Comparison of ENCODE assay signal across 18 mouse cellular contexts in genomic region chr10:43871458-43871857, GRCm38 (mm10). TPM values are rescaled to one million over a fixed set of nuclear protein-coding genes. Genes with fewer than 3 reads are reported as not detected.
A peak's percentile ranks its signal among the peaks of the same experiment; 100 is the strongest.
DNase-seq lines count a peak whose midpoint lies in the region; ATAC-seq and TF ChIP-seq lines count a peak whose summit lies in the region.
"Had no signal": no experiment of that assay in that cellular context is flagged by ENCODE, and none has a peak within 500 bp of the region (broad histone marks: within the 10 kb centered on the region; RNA-seq: fewer than 3 reads in every experiment).

No protein-coding gene starts in this region.

- no peaks in the 10 kb centered on the region for H3K27me3 ChIP-seq in MEL (ENCODE audit: control insufficient read depth in 1 of 2, insufficient read depth in 2 of 2, low read length in 2 of 2)
- H3K27me3 ChIP-seq in splenic B cell, adult 2 months (ENCODE audit: control insufficient read depth, insufficient read depth, low read length, poor library complexity, severe bottlenecking) = no peaks in the 10 kb centered on the region
- no peaks in the 10 kb centered on the region for H3K27me3 ChIP-seq in midbrain, embryonic 15.5 days (replicated peaks)
- H3K27me3 ChIP-seq: heart, embryonic 13.5 days; Patski had no signal

- no peaks in the 10 kb centered on the region for H3K79me2 ChIP-seq in MEL (ENCODE audit: control insufficient read depth, insufficient read depth, low read length, poor library complexity)

- no peak for TF ChIP-seq EP300 in MEL (IDR thresholded peaks at IDR 0.05; ENCODE audit: low read depth in 1 of 2, low read length in 2 of 2)

- TF ChIP-seq POLR2A in MEL (IDR thresholded peaks at IDR 0.05; ENCODE audit: control insufficient read depth in 1 of 2, insufficient read depth in 1 of 2, low read depth in 1 of 2, low read length in 2 of 2, poor library complexity in 1 of 2) = no peak

- H3K4me1 ChIP-seq in MEL (ENCODE audit: control insufficient read depth in 1 of 2, insufficient read depth in 2 of 2, low read length in 2 of 2) = no peaks in the 10 kb centered on the region
- H3K4me1 ChIP-seq in midbrain, embryonic 15.5 days = no peaks in the 10 kb centered on the region
- H3K4me1 ChIP-seq: heart, embryonic 10.5 days; heart, embryonic 13.5 days had no signal

- WGBS in midbrain, embryonic 15.5 days = 84% methylated on average over 1 of the region's 1 CpGs

- DNase-seq in 416B (ENCODE audit: low read depth) = peak; percentile 75
- peak; percentile 36 for DNase-seq in MEL (ENCODE audit: low read depth, low spot score)
- DNase-seq in splenic B cell, adult 2 months (ENCODE audit: low read depth, low spot score) = peak; percentile 59
- DNase-seq in cerebellum, adult 11-12 months = no peak
- DNase-seq: cerebellum, adult 11 months; cerebellum, adult 8-10 months; gastrocnemius, postnatal 25 days had no signal

- no peak overlapping the region for H3K27ac ChIP-seq in MEL (ENCODE audit: control insufficient read depth, low read depth, low read length)
- H3K27ac ChIP-seq in midbrain, embryonic 15.5 days = no peak overlapping the region
- H3K27ac ChIP-seq: heart, adult 2 months; heart, embryonic 10.5 days; heart, embryonic 13.5 days; hindbrain, embryonic 14.5 days; hindbrain, postnatal 0 days had no signal

- H3K9me3 ChIP-seq in MEL (replicated peaks; ENCODE audit: insufficient read depth, low read length) = no peaks in the 10 kb centered on the region
- no peaks in the 10 kb centered on the region for H3K9me3 ChIP-seq in midbrain, embryonic 15.5 days
- H3K9me3 ChIP-seq: heart, embryonic 10.5 days had no signal

- H3K4me2 ChIP-seq in midbrain, embryonic 15.5 days = no peak overlapping the region
- H3K4me2 ChIP-seq: heart, embryonic 13.5 days; hindbrain, embryonic 14.5 days had no signal

- H3K4me3 ChIP-seq in MEL (ENCODE audit: control insufficient read depth in 1 of 2, insufficient read depth in 1 of 2, low read depth in 2 of 2, low read length in 2 of 2) = no peak overlapping the region
- H3K4me3 ChIP-seq in midbrain, embryonic 15.5 days = no peak overlapping the region
- H3K4me3 ChIP-seq: heart, adult 2 months; heart, embryonic 10.5 days; heart, embryonic 13.5 days had no signal

- peak; percentile 30; the same call in 1 of the 2 replicates for ATAC-seq in granulocyte monocyte progenitor cell, adult 5-6 weeks (replicated peaks; ENCODE audit: poor library complexity, severe bottlenecking)
- no peak for ATAC-seq in monocyte, adult 5-6 weeks (replicated peaks; ENCODE audit: insufficient number of reproducible peaks, low FRiP score, low TSS enrichment, poor library complexity, severe bottlenecking)
- no peak for ATAC-seq in midbrain, embryonic 15.5 days (replicated peaks)
- ATAC-seq: forebrain, embryonic 14.5 days; hindbrain, postnatal 0 days; intestine, embryonic 16.5 days; Patski had no signal

- no peak for TF ChIP-seq CTCF in MEL (IDR thresholded peaks at IDR 0.05 in 2 of 3, conservative IDR thresholded peaks at IDR 0.05 in 1 of 3; ENCODE audit: control insufficient read depth in 1 of 3, insufficient read depth in 1 of 3, low read depth in 2 of 3, low read length in 3 of 3, poor library complexity in 1 of 3, severe bottlenecking in 1 of 3)

- no peaks in the 10 kb centered on the region for H3K36me3 ChIP-seq in MEL (ENCODE audit: control insufficient read depth in 1 of 2, insufficient read depth in 2 of 2, low read length in 2 of 2)
- H3K36me3 ChIP-seq in splenic B cell, adult 2 months (ENCODE audit: control insufficient read depth, insufficient read depth, low read length, poor library complexity, severe bottlenecking) = peaks cover 2% of the 10 kb centered on the region; the same call in 1 of the 2 replicates
- H3K36me3 ChIP-seq in midbrain, embryonic 15.5 days (replicated peaks) = no peaks in the 10 kb centered on the region

- no peak overlapping the region for H3K9ac ChIP-seq in MEL (ENCODE audit: control insufficient read depth, low read depth, low read length, poor library complexity, severe bottlenecking)
- H3K9ac ChIP-seq in midbrain, embryonic 15.5 days = no peak overlapping the region
- H3K9ac ChIP-seq: heart, embryonic 13.5 days; hindbrain, embryonic 14.5 days had no signal

- no peak for TF ChIP-seq RAD21 in MEL (IDR thresholded peaks at IDR 0.05; ENCODE audit: low read depth, low read length)

TF ChIP-seq in MEL, 35 proteins besides CTCF, POLR2A, EP300 and RAD21:
- TF ChIP-seq ZC3H11A (IDR thresholded peaks at IDR 0.05; ENCODE audit: low read depth, low read length) (no peak), TCF12 (IDR thresholded peaks at IDR 0.05; ENCODE audit: low read depth, low read length) (no peak), MAZ (IDR thresholded peaks at IDR 0.05; ENCODE audit: low read depth, low read length) (no peak), BHLHE40 (IDR thresholded peaks at IDR 0.05; ENCODE audit: borderline replicate concordance, low read depth, low read length) (no peak), NELFE (IDR thresholded peaks at IDR 0.05; ENCODE audit: low read depth, low read length) (no peak), RCOR1 (IDR thresholded peaks at IDR 0.05; ENCODE audit: low read depth, low read length) (no peak), UBTF (IDR thresholded peaks at IDR 0.05; ENCODE audit: borderline replicate concordance, insufficient read depth, low read depth, low read length) (no peak), MYB (IDR thresholded peaks at IDR 0.05; ENCODE audit: low read depth, low read length) (no peak), POLR2AphosphoS2 (IDR thresholded peaks at IDR 0.05; ENCODE audit: low read length) (no peak), SMC3 (IDR thresholded peaks at IDR 0.05; ENCODE audit: low read depth, low read length) (no peak), USF2 (IDR thresholded peaks at IDR 0.05; ENCODE audit: borderline replicate concordance in 1 of 2, insufficient read depth in 1 of 2, low read depth in 1 of 2, low read length in 2 of 2) (no peak), SIN3A (IDR thresholded peaks at IDR 0.05; ENCODE audit: low read length) (no peak), MYC (IDR thresholded peaks at IDR 0.05; ENCODE audit: low read depth, low read length) (no peak), ELF1 (IDR thresholded peaks at IDR 0.05; ENCODE audit: low read depth, low read length) (no peak), GATA1 (IDR thresholded peaks at IDR 0.05; ENCODE audit: low read depth, low read length) (no peak), MEF2A (IDR thresholded peaks at IDR 0.05; ENCODE audit: extremely low read depth, insufficient replicate concordance, low read depth, low read length, poor library complexity, severe bottlenecking) (no peak)

RNA-seq across cellular contexts. Expression of gene Qrsl1, which starts 30.1 kb away (rescaled TPM):
- total RNA-seq in MEL (2012; rRNA removed) = 19.1 and 19.4 TPM in 2 replicates
- 10 to 100 TPM in 1 of 2 experiments, not detected in 1; 19.5 TPM for polyA plus RNA-seq in MEL (2012; ENCODE audit: insufficient read depth in 1 of 2, insufficient read length in 2 of 2, low read depth in 1 of 2, low replicate concordance in 2 of 2, missing spikeins in 1 of 2)
- total RNA-seq in granulocyte monocyte progenitor cell, adult 5-6 weeks (2014; fragmentation: Nextera tagmentation) = 20.7 and 32.6 TPM in 2 replicates
- total RNA-seq in granulocyte monocyte progenitor cell, adult 5-6 weeks (2017) = 12.1 and 19.4 TPM in 2 replicates
- total RNA-seq in monocyte, adult 5-6 weeks (2017) = 6.5 to 16.7 TPM (median 11.3 TPM) in 3 replicates
- 22.1 and 23.5 TPM in 2 replicates for polyA plus RNA-seq in midbrain, embryonic 15.5 days (2015; fragmentation: Nextera tagmentation; extraction: Ambion mirVana)

RNA-seq across cellular contexts. Expression of gene Rtn4ip1, which starts 30.1 kb away (rescaled TPM):
- 11.6 and 12.6 TPM in 2 replicates for total RNA-seq in MEL (2012; rRNA removed)
- 10 to 100 TPM in 1 of 2 experiments, not detected in 1; 23.5 TPM for polyA plus RNA-seq in MEL (2012; ENCODE audit: insufficient read depth in 1 of 2, insufficient read length in 2 of 2, low read depth in 1 of 2, low replicate concordance in 2 of 2, missing spikeins in 1 of 2)
- total RNA-seq in granulocyte monocyte progenitor cell, adult 5-6 weeks (2014; fragmentation: Nextera tagmentation) = 13.7 and 26.7 TPM in 2 replicates
- total RNA-seq in granulocyte monocyte progenitor cell, adult 5-6 weeks (2017) = 12.8 and 13.1 TPM in 2 replicates
- total RNA-seq in monocyte, adult 5-6 weeks (2017) = 10.5 to 16.7 TPM (median 11.8 TPM) in 3 replicates
- polyA plus RNA-seq in midbrain, embryonic 15.5 days (2015; fragmentation: Nextera tagmentation; extraction: Ambion mirVana) = 15.0 and 16.0 TPM in 2 replicates
